Mouse (Mus musculus): Measurements from ENCODE around the gene Mcm2. TPM values are rescaled to one million over a fixed set of nuclear protein-coding genes. Genes with fewer than 3 reads are reported as not detected.

Gene Mcm2
- polyA plus RNA-seq, 1 experiment: 42.1 TPM

DNA sequence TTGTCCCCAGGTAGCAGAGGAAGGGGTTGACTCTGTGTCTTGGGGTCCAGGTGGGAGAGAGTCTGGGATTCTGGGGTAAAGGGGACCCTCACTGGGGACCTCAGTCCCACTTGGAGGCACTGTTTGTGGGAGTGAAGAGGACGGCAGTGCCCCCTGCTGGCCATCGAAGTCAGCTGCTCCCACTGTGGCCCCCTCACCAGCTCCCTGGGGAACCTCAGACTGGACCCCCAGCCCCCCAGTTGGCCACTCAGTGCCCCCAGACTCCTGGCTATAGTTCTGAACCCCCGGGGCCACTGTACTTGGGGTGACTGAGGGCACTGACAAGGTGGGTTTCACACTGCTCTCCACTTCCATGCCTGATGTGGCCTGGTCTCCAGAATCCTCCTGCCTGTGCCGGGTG, 49.3 kb downstream of the Mcm2 start:
- Histone ChIP-seq H3K36me3 (ENCODE audit: control insufficient read depth, insufficient read depth) (no peaks in the 10 kb centered on the region), H3K4me2 (ENCODE audit: low read depth) (no peak overlapping the region), H3K4me3 (no peak overlapping the region), H3ac (ENCODE audit: control insufficient read depth, insufficient read length) (no peak overlapping the region), H3K27me3 (ENCODE audit: control insufficient read depth, insufficient read depth, insufficient read length) (no peaks in the 10 kb centered on the region), H3K79me2 (ENCODE audit: control insufficient read depth, insufficient read depth) (no peaks in the 10 kb centered on the region)
- TF ChIP-seq TCF12 (IDR thresholded peaks at IDR 0.05; ENCODE audit: insufficient read depth, poor library complexity, severe bottlenecking): no peak
- no peak for TF ChIP-seq TCF3 (IDR thresholded peaks at IDR 0.05; ENCODE audit: insufficient read length, low read depth)
- TF ChIP-seq SRF (IDR thresholded peaks at IDR 0.05; ENCODE audit: control insufficient read depth, insufficient read length, low read depth): no peak
- TF ChIP-seq POLR2A (IDR thresholded peaks at IDR 0.05; ENCODE audit: insufficient read length, low read depth): no peak
- no peak for TF ChIP-seq CEBPB (IDR thresholded peaks at IDR 0.05; ENCODE audit: insufficient read depth, poor library complexity, severe bottlenecking)
- no peak for TF ChIP-seq E2F4 (IDR thresholded peaks at IDR 0.05; ENCODE audit: insufficient read depth)
- no peak for TF ChIP-seq MYOG (IDR thresholded peaks at IDR 0.05; ENCODE audit: control insufficient read depth in 1 of 3, insufficient read depth in 1 of 3, insufficient read length in 2 of 3, low read depth in 2 of 3)
- TF ChIP-seq REST (IDR thresholded peaks at IDR 0.05; ENCODE audit: insufficient read depth, insufficient read length): no peak
- no peak for TF ChIP-seq MYOD1 (IDR thresholded peaks at IDR 0.05; ENCODE audit: control insufficient read depth in 1 of 3, insufficient read length in 2 of 3, low read depth in 2 of 3)
- no peak for TF ChIP-seq POLR2AphosphoS2 (IDR thresholded peaks at IDR 0.05; ENCODE audit: insufficient read length, low read depth)
- no peak for TF ChIP-seq MAX (IDR thresholded peaks at IDR 0.05; ENCODE audit: low read depth)
- no peak for TF ChIP-seq USF1 (IDR thresholded peaks at IDR 0.05; ENCODE audit: low read depth)

DNA sequence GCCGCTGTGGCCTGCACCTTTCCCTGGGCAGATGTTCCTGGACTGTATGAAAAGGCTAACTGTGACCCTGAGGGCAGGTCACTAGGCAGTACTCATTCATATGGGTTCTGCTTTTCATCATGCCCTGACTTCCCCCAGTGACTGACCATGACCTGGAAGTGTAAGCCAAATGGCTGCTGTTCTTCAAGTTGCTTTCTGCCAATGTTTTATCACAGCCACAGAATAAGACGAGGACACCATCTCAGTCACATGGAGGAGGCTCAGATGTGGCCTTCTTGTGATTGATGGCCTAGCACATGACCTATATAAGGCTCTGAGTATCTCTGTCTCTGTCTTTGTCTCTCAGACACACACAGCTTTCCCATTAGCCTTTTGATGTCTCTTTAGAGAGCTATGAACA, 51.0 kb downstream of the Mcm2 start:
- TF ChIP-seq TCF3 (IDR thresholded peaks at IDR 0.05; ENCODE audit: insufficient read length, low read depth) (no peak), E2F4 (IDR thresholded peaks at IDR 0.05; ENCODE audit: insufficient read depth) (no peak), MYOD1 (IDR thresholded peaks at IDR 0.05; ENCODE audit: control insufficient read depth in 1 of 3, insufficient read length in 2 of 3, low read depth in 2 of 3) (no peak), REST (IDR thresholded peaks at IDR 0.05; ENCODE audit: insufficient read depth, insufficient read length) (no peak), POLR2A (IDR thresholded peaks at IDR 0.05; ENCODE audit: insufficient read length, low read depth) (no peak), SRF (IDR thresholded peaks at IDR 0.05; ENCODE audit: control insufficient read depth, insufficient read length, low read depth) (no peak), CEBPB (IDR thresholded peaks at IDR 0.05; ENCODE audit: insufficient read depth, poor library complexity, severe bottlenecking) (no peak), POLR2AphosphoS2 (IDR thresholded peaks at IDR 0.05; ENCODE audit: insufficient read length, low read depth) (no peak), MAX (IDR thresholded peaks at IDR 0.05; ENCODE audit: low read depth) (no peak), TCF12 (IDR thresholded peaks at IDR 0.05; ENCODE audit: insufficient read depth, poor library complexity, severe bottlenecking) (no peak), MYOG (IDR thresholded peaks at IDR 0.05; ENCODE audit: control insufficient read depth in 1 of 3, insufficient read depth in 1 of 3, insufficient read length in 2 of 3, low read depth in 2 of 3) (no peak), USF1 (IDR thresholded peaks at IDR 0.05; ENCODE audit: low read depth) (no peak)
- no peaks in the 10 kb centered on the region for H3K27me3 ChIP-seq (ENCODE audit: control insufficient read depth, insufficient read depth, insufficient read length)
- H3ac ChIP-seq (ENCODE audit: control insufficient read depth, insufficient read length): no peak overlapping the region
- H3K79me2 ChIP-seq (ENCODE audit: control insufficient read depth, insufficient read depth): no peaks in the 10 kb centered on the region
- H3K4me3 ChIP-seq: no peak overlapping the region
- H3K4me2 ChIP-seq (ENCODE audit: low read depth): no peak overlapping the region
- H3K36me3 ChIP-seq (ENCODE audit: control insufficient read depth, insufficient read depth): no peaks in the 10 kb centered on the region

DNA sequence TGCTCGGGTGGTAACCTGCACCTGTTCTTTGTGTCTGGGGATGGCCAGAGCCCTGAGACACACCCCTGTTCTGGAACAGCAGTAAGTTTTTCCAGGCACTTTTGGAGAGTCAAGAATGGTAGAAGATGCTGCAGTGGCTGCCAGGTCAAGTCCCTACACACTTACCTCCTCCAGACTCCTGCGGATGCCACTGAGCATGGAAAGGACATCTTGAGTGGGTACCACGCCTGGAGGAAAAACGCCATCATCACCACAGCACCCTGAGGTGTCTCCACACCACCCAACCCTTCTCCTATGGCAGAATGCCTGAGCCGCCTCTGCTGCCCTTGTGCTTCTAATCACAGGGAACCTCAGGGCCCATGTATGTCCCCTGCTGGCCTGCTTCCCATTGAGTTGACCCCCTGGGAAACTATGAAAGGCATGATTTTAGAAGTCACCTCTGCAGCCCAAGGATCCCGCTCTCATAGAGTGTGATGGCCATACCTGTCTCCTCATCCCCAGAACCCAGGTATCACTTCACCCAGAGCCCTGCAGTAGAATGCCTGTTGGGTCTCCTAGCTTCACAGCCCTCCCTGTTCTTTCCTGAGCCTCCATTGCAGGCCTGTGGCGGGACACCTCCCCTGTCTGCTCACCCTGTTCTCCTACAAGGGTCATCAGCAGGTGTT, 53.5 kb downstream of the Mcm2 start:
- Histone ChIP-seq H3K27me3 (ENCODE audit: control insufficient read depth, insufficient read depth, insufficient read length) (no peaks in the 10 kb centered on the region), H3ac (ENCODE audit: control insufficient read depth, insufficient read length) (no peak overlapping the region), H3K4me3 (no peak overlapping the region), H3K36me3 (ENCODE audit: control insufficient read depth, insufficient read depth) (no peaks in the 10 kb centered on the region), H3K79me2 (ENCODE audit: control insufficient read depth, insufficient read depth) (no peaks in the 10 kb centered on the region), H3K4me2 (ENCODE audit: low read depth) (no peak overlapping the region)
- TF ChIP-seq POLR2AphosphoS2 (IDR thresholded peaks at IDR 0.05; ENCODE audit: insufficient read length, low read depth) (no peak), TCF12 (IDR thresholded peaks at IDR 0.05; ENCODE audit: insufficient read depth, poor library complexity, severe bottlenecking) (no peak), CEBPB (IDR thresholded peaks at IDR 0.05; ENCODE audit: insufficient read depth, poor library complexity, severe bottlenecking) (no peak)

DNA sequence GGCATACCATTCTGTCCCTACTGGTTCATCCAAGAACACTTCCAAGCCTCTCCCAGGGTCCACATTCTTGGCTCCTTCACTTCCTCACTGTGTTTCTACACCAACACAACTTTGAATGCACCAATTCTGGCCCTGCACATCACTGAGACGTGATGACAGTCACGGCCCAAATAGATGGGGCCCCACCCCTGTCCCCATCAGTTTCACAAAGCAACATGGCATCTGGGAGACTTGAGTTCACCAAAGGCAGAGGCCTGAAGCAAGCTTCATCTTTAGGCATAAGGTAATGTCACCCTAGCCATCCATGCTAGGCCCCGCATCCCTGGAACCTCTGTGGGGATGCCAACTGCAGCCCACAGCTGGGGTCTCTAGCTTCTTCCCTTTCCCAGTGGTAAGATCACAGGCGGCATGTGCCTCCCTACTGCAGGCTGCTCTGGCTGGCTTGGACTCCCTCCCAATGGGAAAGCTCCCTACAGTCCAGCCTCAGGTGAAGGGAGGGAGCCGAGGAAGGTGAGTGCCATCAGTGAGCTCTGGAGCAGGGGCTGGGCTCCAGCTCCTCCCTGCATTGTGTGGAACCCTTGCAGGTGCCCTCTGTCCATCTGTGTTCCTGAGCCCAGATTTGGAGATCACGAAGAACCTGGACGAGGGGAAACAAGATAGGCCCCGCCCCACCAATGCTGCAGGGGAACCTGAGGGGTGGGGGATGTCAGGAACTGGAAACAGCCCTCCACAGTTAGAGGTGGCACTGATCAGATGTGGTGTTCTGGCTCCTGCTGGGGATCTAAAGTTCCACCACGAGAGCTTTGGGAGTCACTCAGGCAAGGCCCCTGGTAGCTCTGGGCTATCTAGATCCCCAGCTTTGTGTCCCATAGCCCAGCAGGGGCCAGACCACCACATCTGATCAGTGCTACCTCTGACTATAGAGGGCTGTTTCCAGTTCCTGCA, 54.5 kb downstream of the Mcm2 start:
- Histone ChIP-seq H3K27me3 (ENCODE audit: control insufficient read depth, insufficient read depth, insufficient read length) (no peaks in the 10 kb centered on the region), H3K4me3 (no peak overlapping the region), H3K4me2 (ENCODE audit: low read depth) (no peak overlapping the region), H3K36me3 (ENCODE audit: control insufficient read depth, insufficient read depth) (no peaks in the 10 kb centered on the region), H3ac (ENCODE audit: control insufficient read depth, insufficient read length) (no peak overlapping the region), H3K79me2 (ENCODE audit: control insufficient read depth, insufficient read depth) (no peaks in the 10 kb centered on the region)
- TF ChIP-seq MAX (IDR thresholded peaks at IDR 0.05; ENCODE audit: low read depth) (no peak), CEBPB (IDR thresholded peaks at IDR 0.05; ENCODE audit: insufficient read depth, poor library complexity, severe bottlenecking) (no peak), POLR2AphosphoS2 (IDR thresholded peaks at IDR 0.05; ENCODE audit: insufficient read length, low read depth) (no peak), MYOG (IDR thresholded peaks at IDR 0.05; ENCODE audit: control insufficient read depth in 1 of 3, insufficient read depth in 1 of 3, insufficient read length in 2 of 3, low read depth in 2 of 3) (no peak), MYOD1 (IDR thresholded peaks at IDR 0.05; ENCODE audit: control insufficient read depth in 1 of 3, insufficient read length in 2 of 3, low read depth in 2 of 3) (no peak), REST (IDR thresholded peaks at IDR 0.05; ENCODE audit: insufficient read depth, insufficient read length) (no peak), SRF (IDR thresholded peaks at IDR 0.05; ENCODE audit: control insufficient read depth, insufficient read length, low read depth) (no peak), POLR2A (IDR thresholded peaks at IDR 0.05; ENCODE audit: insufficient read length, low read depth) (no peak), E2F4 (IDR thresholded peaks at IDR 0.05; ENCODE audit: insufficient read depth) (no peak), TCF3 (IDR thresholded peaks at IDR 0.05; ENCODE audit: insufficient read length, low read depth) (no peak), USF1 (IDR thresholded peaks at IDR 0.05; ENCODE audit: low read depth) (no peak)
